Mouse (Mus musculus) kidney, embryonic 14.5 days (tissue): Measurements from ENCODE around the gene Prdm4. TPM values are rescaled to one million over a fixed set of nuclear protein-coding genes. Genes with fewer than 3 reads are reported as not detected.

ENCODE experiments used
- ATAC-seq: fragments of 200-750 bp; cut with Nextera tagmentation; 2 replicates; pipeline ENCODE4 v1.8.0; 2017; ENCODE audit warnings: moderate number of reproducible peaks, mild to moderate bottlenecking, moderate TSS enrichment, moderate library complexity; ENCODE audit not compliant: low FRiP score, low TSS enrichment
- H3K27ac ChIP-seq: fragments of 300-500 bp; sonication (generic); 2 replicates; pipeline ENCODE4 v1.5.1; 2014; ENCODE audit warnings: low read depth, mild to moderate bottlenecking, low read length, moderate library complexity, mixed read lengths
- H3K27me3 ChIP-seq: fragments of 300-500 bp; sonication (generic); 2 replicates; pipeline ENCODE4 v1.6.1; 2014; ENCODE audit warnings: mild to moderate bottlenecking, low read length; ENCODE audit not compliant: control insufficient read depth, insufficient read depth
- H3K36me3 ChIP-seq: fragments of 300-500 bp; sonication (generic); 2 replicates; pipeline ENCODE4 v1.6.1; 2014; ENCODE audit warnings: low read length, mixed read lengths; ENCODE audit not compliant: control insufficient read depth, insufficient read depth
- H3K4me1 ChIP-seq: fragments of 300-500 bp; sonication (generic); 2 replicates; pipeline ENCODE4 v1.6.1; 2014; ENCODE audit warnings: low read length, mixed read lengths; ENCODE audit not compliant: control insufficient read depth, insufficient read depth
- H3K4me2 ChIP-seq: fragments of 300-500 bp; sonication (generic); replicated peaks from 2 replicates; pipeline ENCODE4 v1.6.1; 2014; ENCODE audit warnings: low read depth, mild to moderate bottlenecking, low read length
- H3K4me3 ChIP-seq: fragments of 300-500 bp; sonication (generic); 2 replicates; pipeline ENCODE4 v1.5.1; 2014; ENCODE audit warnings: mild to moderate bottlenecking, low read length
- H3K9ac ChIP-seq: fragments of 300-500 bp; sonication (generic); 2 replicates; pipeline ENCODE4 v1.6.1; 2014; ENCODE audit warnings: low read depth, mild to moderate bottlenecking, low read length, moderate library complexity
- H3K9me3 ChIP-seq: fragments of 300-500 bp; sonication (generic); 2 replicates; pipeline ENCODE4 v1.6.1; 2016; ENCODE audit warnings: low read length; ENCODE audit not compliant: control insufficient read depth
- WGBS: fragments of 180-500 bp; shearing (Covaris S2); extraction: QIAGEN DNeasy Blood & Tissue Kit; methylation state at CpG from one replicate; pipeline ENCODE4 v1.1.7; 2014; 5-methylcytosine and 5-hydroxymethylcytosine counted together
- polyA plus RNA-seq: library from polyadenylated mRNA; unstranded; fragments of >200 nt; fragmentation: Nextera tagmentation; extraction: Ambion mirVana; gene quantifications from 2 replicates; pipeline ENCODE4 v1.2.1, GENCODE M21; 2014

Gene Prdm4
- polyA plus RNA-seq, 1 experiment from 2014 or later, result 29.0 TPM

DNA sequence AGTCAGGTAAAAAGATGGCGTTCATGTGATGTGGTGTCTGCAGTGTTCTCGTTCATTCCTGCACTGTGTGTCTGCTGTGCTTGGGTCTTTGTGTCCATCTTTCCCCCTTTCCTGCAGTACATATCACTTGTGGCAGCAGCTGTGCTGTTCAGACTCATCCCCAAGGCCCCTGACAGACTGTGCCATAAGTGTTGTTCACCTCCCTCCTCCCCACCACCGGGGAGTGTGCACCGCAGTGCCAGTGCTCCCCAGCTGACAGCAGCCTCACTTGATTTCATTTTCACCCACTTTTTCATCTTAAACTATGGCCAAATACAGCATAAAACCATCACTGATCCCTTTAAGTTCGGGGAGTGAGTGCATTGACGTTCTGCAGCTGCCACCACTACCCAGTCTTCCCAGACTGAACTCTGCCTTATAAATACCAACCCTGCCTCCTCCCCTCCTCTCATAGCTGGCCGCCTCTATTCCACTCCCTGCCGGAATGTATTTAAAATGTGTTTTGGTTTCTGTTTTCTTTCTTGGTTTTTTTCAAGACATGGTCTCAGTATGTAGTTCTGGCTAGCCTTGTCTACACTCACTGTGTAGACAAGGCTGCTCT, 37.0 kb downstream of the Prdm4 start:
- no peak overlapping the region for H3K4me2 ChIP-seq
- no peaks in the 10 kb centered on the region for H3K27me3 ChIP-seq
- no peak overlapping the region for H3K9ac ChIP-seq
- H3K27ac ChIP-seq, result no peak overlapping the region
- WGBS, result 85% methylated on average over 8 of the region's 8 CpGs
- no peak overlapping the region for H3K4me3 ChIP-seq
- no peaks in the 10 kb centered on the region for H3K4me1 ChIP-seq
- ATAC-seq, result no peak; the same call in 1 of the 2 replicates
- peaks cover 88% of the 10 kb centered on the region for H3K36me3 ChIP-seq
- no peaks in the 10 kb centered on the region for H3K9me3 ChIP-seq

GRCm38 (mm10) chr10:85875812-85876211, 41.1 kb downstream of the Prdm4 start:
- ATAC-seq, result no peak
- Histone ChIP-seq H3K27ac (no peak overlapping the region), H3K4me1 (peaks cover 7% of the 10 kb centered on the region), H3K4me3 (no peak overlapping the region), H3K9ac (no peak overlapping the region), H3K4me2 (no peak overlapping the region), H3K36me3 (peaks cover 65% of the 10 kb centered on the region), H3K27me3 (no peaks in the 10 kb centered on the region), H3K9me3 (no peaks in the 10 kb centered on the region)
- WGBS, result 96% methylated on average over 5 of the region's 5 CpGs

- Histone ChIP-seq H3K36me3 (peaks cover 47% of the 10 kb centered on the region), H3K9me3 (no peaks in the 10 kb centered on the region), H3K4me3 (no peak overlapping the region), H3K27ac (no peak overlapping the region), H3K4me1 (peaks cover 7% of the 10 kb centered on the region), H3K27me3 (no peaks in the 10 kb centered on the region), H3K4me2 (no peak overlapping the region), H3K9ac (no peak overlapping the region)
- WGBS, result 91% methylated on average over 13 of the region's 13 CpGs
- no peak for ATAC-seq
Measured at GRCm38 (mm10) chr10:85873861-85874544, 42.9 kb downstream of the Prdm4 start.

DNA sequence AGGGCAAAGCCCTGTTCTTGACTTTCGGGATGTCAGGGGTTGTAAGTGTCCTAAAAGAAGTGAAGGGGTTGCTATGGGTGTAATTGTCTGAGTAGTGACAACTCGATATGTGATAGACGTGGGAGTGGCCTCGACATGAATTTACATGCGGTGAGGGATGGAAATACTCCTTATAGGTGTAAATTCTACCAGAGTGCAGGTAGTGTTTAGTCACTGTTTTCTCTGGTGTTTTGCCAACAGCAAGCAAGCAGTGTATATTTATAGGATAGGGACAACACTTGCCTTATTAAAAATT, 44.5 kb downstream of the Prdm4 start:
- 1% methylated on average over 5 of the region's 5 CpGs for WGBS
- peak; percentile 26; the same call in 1 of the 2 replicates for ATAC-seq
- no peak overlapping the region for H3K27ac ChIP-seq

DNA sequence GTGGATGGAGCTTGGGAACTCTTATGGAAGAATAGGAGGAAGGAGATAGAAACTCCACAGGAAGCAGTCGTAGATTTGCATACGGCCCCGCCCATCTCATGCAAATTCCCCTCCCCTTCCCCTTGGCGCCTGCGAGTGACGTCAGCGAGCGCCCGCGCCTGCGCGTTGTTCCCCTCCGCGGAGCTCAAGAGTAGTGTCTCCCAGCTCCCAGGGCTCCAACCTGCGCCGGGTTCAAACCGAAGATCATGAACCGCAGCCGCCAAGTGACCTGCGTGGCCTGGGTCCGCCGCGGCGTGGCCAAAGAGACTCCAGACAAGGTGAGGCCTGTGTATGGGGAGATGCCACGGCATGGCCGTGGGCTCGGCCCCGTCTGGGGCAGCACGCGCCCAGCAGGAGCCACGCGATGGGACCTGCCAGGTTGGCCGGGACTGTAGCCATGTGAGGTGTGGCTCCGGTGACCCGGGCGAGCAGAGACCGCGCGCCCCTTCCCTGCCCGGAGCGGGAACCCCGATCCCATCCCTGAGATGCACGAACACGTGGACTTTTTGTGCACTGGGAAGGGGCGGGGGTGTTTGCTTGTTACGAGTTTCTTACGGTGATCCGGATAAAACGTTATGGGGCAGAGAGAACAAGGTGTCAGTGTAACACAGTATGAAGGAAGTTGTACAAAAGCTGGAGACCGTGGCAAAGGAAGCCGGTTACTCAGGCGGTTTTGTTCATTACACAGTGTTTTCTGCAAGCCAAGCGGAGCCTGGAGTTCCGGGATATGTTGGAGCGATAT, 45.1 kb downstream of the Prdm4 start:
- WGBS, result under 1% methylated on average over 55 of the region's 55 CpGs
- Histone ChIP-seq H3K27ac (peak overlapping the region; percentile 67), H3K4me2 (peak overlapping the region; percentile 88), H3K4me3 (peak overlapping the region; percentile 99), H3K9ac (peak overlapping the region; percentile 86), H3K4me1 (peaks cover 7% of the 10 kb centered on the region), H3K36me3 (peaks cover 27% of the 10 kb centered on the region), H3K27me3 (no peaks in the 10 kb centered on the region), H3K9me3 (no peaks in the 10 kb centered on the region)
- peak; percentile 97 for ATAC-seq

More for the DNA sequence above, 44.5 kb downstream of the Prdm4 start:
- peak overlapping the region; percentile 86 for H3K9ac ChIP-seq
- H3K4me2 ChIP-seq, result peak overlapping the region; percentile 88
- peaks cover 7% of the 10 kb centered on the region for H3K4me1 ChIP-seq
- H3K4me3 ChIP-seq, result peak overlapping the region; percentile 99
- no peaks in the 10 kb centered on the region for H3K27me3 ChIP-seq
- H3K36me3 ChIP-seq, result peaks cover 33% of the 10 kb centered on the region
- no peaks in the 10 kb centered on the region for H3K9me3 ChIP-seq

DNA sequence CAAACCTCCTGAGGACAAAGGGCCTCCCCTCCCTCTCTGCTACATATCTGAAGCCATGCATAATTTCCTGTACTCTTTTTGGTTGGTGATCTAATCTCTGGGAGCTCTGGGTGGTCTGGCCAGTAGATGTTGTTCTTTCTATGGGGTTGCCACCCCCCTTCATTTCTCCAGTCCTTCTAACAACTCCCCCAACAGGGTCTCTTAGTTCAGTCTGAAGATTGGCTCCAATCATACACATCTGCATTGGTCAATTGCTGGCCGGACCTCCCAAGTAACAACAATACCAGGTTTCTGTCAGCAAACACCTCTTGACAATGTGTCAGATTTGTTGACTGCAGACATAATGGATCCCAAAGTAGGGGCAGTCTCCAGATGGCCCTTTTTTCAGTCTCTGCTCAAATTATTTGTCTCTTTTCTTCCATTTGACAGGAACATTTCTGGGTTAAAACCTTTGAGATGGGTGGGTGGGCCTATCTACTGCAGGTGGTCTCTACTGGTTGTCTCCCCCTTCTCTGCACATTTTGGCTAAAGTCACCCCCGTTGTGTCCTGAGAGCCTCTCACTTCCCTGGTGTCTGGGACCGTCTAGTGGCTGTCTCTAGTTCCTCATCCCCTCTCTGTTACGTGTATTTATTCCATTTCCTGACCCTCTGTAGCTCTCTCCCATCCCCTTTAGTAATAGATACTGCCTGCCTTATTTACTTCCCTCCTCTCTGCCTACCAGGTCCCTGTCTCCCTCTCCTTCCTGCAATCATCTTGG, 70.7 kb downstream of the Prdm4 start:
- no peaks in the 10 kb centered on the region for H3K36me3 ChIP-seq
- no peak overlapping the region for H3K9ac ChIP-seq
- no peaks in the 10 kb centered on the region for H3K27me3 ChIP-seq
- no peak overlapping the region for H3K4me2 ChIP-seq
- 69% methylated on average over 4 of the region's 4 CpGs for WGBS
- H3K27ac ChIP-seq, result no peak overlapping the region
- no peaks in the 10 kb centered on the region for H3K4me1 ChIP-seq
- no peak overlapping the region for H3K4me3 ChIP-seq
- no peak for ATAC-seq
- no peaks in the 10 kb centered on the region for H3K9me3 ChIP-seq

Other genes with a start within 250 kb of the Prdm4 start
- 76.1 and 90.5 TPM in 2 replicates for gene Pwp1, start 87.6 kb downstream of the Prdm4 start, polyA plus RNA-seq
- gene Ascl4, start 10.5 kb upstream of the Prdm4 start, polyA plus RNA-seq, result 1.3 and 1.5 TPM in 2 replicates
- gene Rtcb, start 40.7 kb upstream of the Prdm4 start, polyA plus RNA-seq, result 167 and 171 TPM in 2 replicates
- 0.14 and 0.30 TPM in 2 replicates for gene Bpifc, start 94.8 kb upstream of the Prdm4 start, polyA plus RNA-seq
- 25.9 and 33.3 TPM in 2 replicates for gene Fbxo7, start 104.8 kb upstream of the Prdm4 start, polyA plus RNA-seq